Mouse (Mus musculus) erythroblast, embryonic 14.5 days (primary cell): ENCODE measurements around the gene Tmem108.

Experiments used
- GATA1 ChIP-seq: IDR thresholded peaks from 2 replicates; pipeline ENCODE4 v1.6.1; 2012; ENCODE audit warnings: low read length, inconsistent platforms, mixed read lengths
- TAL1 ChIP-seq: IDR thresholded peaks from 3 replicates; pipeline ENCODE4 v1.6.1; 2012; ENCODE audit warnings: low read length, inconsistent platforms, mixed read lengths

DNA sequence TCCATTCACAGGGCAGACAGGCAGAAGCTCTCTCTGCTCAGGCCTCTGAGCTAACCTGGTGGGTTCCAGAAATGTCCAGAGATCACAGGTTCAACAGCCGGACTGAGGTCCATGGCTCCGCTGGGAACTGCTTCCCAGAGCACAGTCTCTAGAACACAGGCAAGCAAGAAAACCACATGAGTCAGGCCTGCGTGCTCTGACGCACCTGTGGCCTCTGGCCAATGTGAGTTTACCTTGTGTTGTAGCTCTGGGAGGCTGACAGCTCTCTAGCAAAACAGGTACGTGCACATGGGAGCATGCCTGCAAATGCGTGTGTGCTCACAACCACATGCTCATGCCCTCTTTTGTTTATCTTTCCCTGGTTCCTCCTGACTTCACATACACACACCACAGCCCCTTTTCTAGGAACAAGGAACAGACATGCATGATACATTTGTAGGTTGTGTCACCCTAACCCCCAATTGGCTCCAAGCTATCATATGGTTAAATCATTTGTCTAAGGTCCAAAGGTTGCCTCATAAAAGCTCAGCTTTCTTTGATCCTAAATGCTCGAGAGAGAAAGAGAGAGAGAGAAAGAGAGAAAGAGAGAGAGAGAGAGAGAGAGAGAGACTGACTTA lies 254.6 kb downstream of the Tmem108 start:
- TF ChIP-seq GATA1 (no peak), TAL1 (no peak)
